1 mouse cellular context compared by ENCODE assay signal in the genomic region with DNA sequence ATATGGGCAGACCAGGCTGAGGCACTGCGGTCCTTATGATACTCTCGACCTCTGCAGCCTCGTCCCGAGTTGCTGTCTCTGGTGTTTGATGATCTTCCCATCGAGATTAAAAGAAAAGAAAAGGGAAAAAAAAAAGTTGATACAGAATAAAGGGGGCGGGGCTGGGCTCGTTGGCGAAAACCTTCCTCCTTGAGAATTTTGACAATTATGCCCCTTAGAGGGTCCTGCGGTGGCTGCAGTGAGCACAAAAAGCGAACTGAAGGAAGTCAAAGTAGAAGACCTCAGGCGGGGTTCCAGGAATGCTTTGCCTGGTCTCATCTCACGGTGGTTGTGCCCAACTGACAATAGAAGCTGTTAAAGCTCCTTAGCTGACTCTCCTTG.
TF ChIP-seq lines count a peak whose summit lies in the region.

No protein-coding gene starts in this region.

TF ChIP-seq in CH12.LX, 34 proteins besides CTCF, POLR2A, EP300 and RAD21 (continued from another document):
- no peak for TF ChIP-seq UBTF (IDR thresholded peaks at IDR 0.05; ENCODE audit: low read depth, low read length)
- TF ChIP-seq TCF12 (IDR thresholded peaks at IDR 0.05; ENCODE audit: low read depth, low read length), result no peak
- TF ChIP-seq CHD1 (IDR thresholded peaks at IDR 0.05; ENCODE audit: low read depth, low read length), result no peak
